Mouse (Mus musculus) cerebellum, adult 2 months (tissue): ENCODE measurements around the gene Cd52.
A peak's percentile ranks its signal among the peaks of the same experiment; 100 is the strongest.

ENCODE experiments used
- CTCF ChIP-seq: fragments of 200-500 bp; IDR thresholded peaks from 2 replicates; pipeline ENCODE4 v1.5.1; 2011; ENCODE audit warnings: low read depth, mild to moderate bottlenecking, control low read depth, low read length, moderate library complexity, borderline replicate concordance; ENCODE audit not compliant: insufficient read depth
- POLR2A ChIP-seq: fragments of 200-500 bp; IDR thresholded peaks from 2 replicates; pipeline ENCODE4 v1.6.1; 2011; ENCODE audit warnings: low read length, control low read depth, borderline replicate concordance; ENCODE audit not compliant: insufficient read depth

- peak; percentile 94 for TF ChIP-seq CTCF
- no peak for TF ChIP-seq POLR2A
Measured at GRCm38 (mm10) chr4:134087412-134087811, 7.5 kb downstream of the Cd52 start.
